Mouse (Mus musculus): ENCODE measurements at regions not wholly inside any gene's neighbourhood (a gene's known extent, or its start where the extent isn't known, plus 50 kb on each side); places are given as distances from the start of the nearest gene placed in this dataset.

GRCm38 (mm10) chr12:32531216-32531615 is 152.7 kb downstream of the Ccdc71l start:
- whole genome bisulfite sequencing = 78% methylated on average over 3 of the region's 3 CpGs
- Histone ChIP-seq H3K4me3 (ENCODE audit: low read length) (no peak overlapping the region), H3K9me3 (replicated peaks; ENCODE audit: control insufficient read depth, low read length) (no peaks in the 10 kb centered on the region), H3K9ac (ENCODE audit: low read length) (no peak overlapping the region), H3K4me1 (ENCODE audit: control insufficient read depth, insufficient read depth, low read length) (no peaks in the 10 kb centered on the region), H3K4me2 (ENCODE audit: low read depth, low read length) (no peak overlapping the region), H3K27ac (ENCODE audit: low read length) (no peak overlapping the region), H3K27me3 (ENCODE audit: control insufficient read depth, insufficient read depth, low read length) (no peaks in the 10 kb centered on the region), H3K36me3 (ENCODE audit: control insufficient read depth, insufficient read depth) (no peaks in the 10 kb centered on the region)
- no peak for ATAC-seq (replicated peaks; ENCODE audit: extremely low read depth, insufficient read depth, low FRiP score)

GRCm38 (mm10) chr12:32533641-32534040 is 155.1 kb downstream of the Ccdc71l start:
- Histone ChIP-seq H3K4me3 (ENCODE audit: low read length) (no peak overlapping the region), H3K4me2 (ENCODE audit: low read depth, low read length) (no peak overlapping the region), H3K36me3 (ENCODE audit: control insufficient read depth, insufficient read depth) (no peaks in the 10 kb centered on the region), H3K4me1 (ENCODE audit: control insufficient read depth, insufficient read depth, low read length) (no peaks in the 10 kb centered on the region), H3K9ac (ENCODE audit: low read length) (no peak overlapping the region), H3K27me3 (ENCODE audit: control insufficient read depth, insufficient read depth, low read length) (no peaks in the 10 kb centered on the region), H3K27ac (ENCODE audit: low read length) (no peak overlapping the region), H3K9me3 (replicated peaks; ENCODE audit: control insufficient read depth, low read length) (no peaks in the 10 kb centered on the region)
- ATAC-seq (replicated peaks; ENCODE audit: extremely low read depth, insufficient read depth, low FRiP score) = no peak; the same call in 1 of the 2 replicates

- no peak overlapping the region for H3K27ac ChIP-seq (ENCODE audit: low read length)
- H3K9me3 ChIP-seq (replicated peaks; ENCODE audit: control insufficient read depth, low read length) = peaks cover 5% of the 10 kb centered on the region; the same call in 1 of the 2 replicates
- no peak overlapping the region for H3K4me2 ChIP-seq (ENCODE audit: low read depth, low read length)
- H3K9ac ChIP-seq (ENCODE audit: low read length) = no peak overlapping the region
- H3K36me3 ChIP-seq (ENCODE audit: control insufficient read depth, insufficient read depth) = no peaks in the 10 kb centered on the region
- no peak overlapping the region for H3K4me3 ChIP-seq (ENCODE audit: low read length)
- no peaks in the 10 kb centered on the region for H3K27me3 ChIP-seq (ENCODE audit: control insufficient read depth, insufficient read depth, low read length)
- no peaks in the 10 kb centered on the region; the same call in 1 of the 2 replicates for H3K4me1 ChIP-seq (ENCODE audit: control insufficient read depth, insufficient read depth, low read length)
- no peak for ATAC-seq (replicated peaks; ENCODE audit: extremely low read depth, insufficient read depth, low FRiP score)
- WGBS = 70% methylated on average over 1 of the region's 1 CpGs
Measured at GRCm38 (mm10) chr12:32545466-32545865, 167.0 kb downstream of the Ccdc71l start.

GRCm38 (mm10) chr12:32546356-32546755 is 167.9 kb downstream of the Ccdc71l start:
- peaks cover 5% of the 10 kb centered on the region; the same call in 1 of the 2 replicates for H3K9me3 ChIP-seq (replicated peaks; ENCODE audit: control insufficient read depth, low read length)
- no peaks in the 10 kb centered on the region for H3K36me3 ChIP-seq (ENCODE audit: control insufficient read depth, insufficient read depth)
- H3K27ac ChIP-seq (ENCODE audit: low read length) = no peak overlapping the region
- ATAC-seq (replicated peaks; ENCODE audit: extremely low read depth, insufficient read depth, low FRiP score) = no peak
- H3K4me2 ChIP-seq (ENCODE audit: low read depth, low read length) = no peak overlapping the region
- no peak overlapping the region for H3K9ac ChIP-seq (ENCODE audit: low read length)
- H3K27me3 ChIP-seq (ENCODE audit: control insufficient read depth, insufficient read depth, low read length) = no peaks in the 10 kb centered on the region
- H3K4me1 ChIP-seq (ENCODE audit: control insufficient read depth, insufficient read depth, low read length) = no peaks in the 10 kb centered on the region; the same call in 1 of the 2 replicates
- no peak overlapping the region for H3K4me3 ChIP-seq (ENCODE audit: low read length)

GRCm38 (mm10) chr12:32553793-32554192 is 175.3 kb downstream of the Ccdc71l start:
- Histone ChIP-seq H3K9me3 (replicated peaks; ENCODE audit: control insufficient read depth, low read length) (peaks cover 2% of the 10 kb centered on the region; the same call in 1 of the 2 replicates), H3K27me3 (ENCODE audit: control insufficient read depth, insufficient read depth, low read length) (no peaks in the 10 kb centered on the region), H3K4me1 (ENCODE audit: control insufficient read depth, insufficient read depth, low read length) (no peaks in the 10 kb centered on the region), H3K4me3 (ENCODE audit: low read length) (no peak overlapping the region), H3K9ac (ENCODE audit: low read length) (no peak overlapping the region), H3K4me2 (ENCODE audit: low read depth, low read length) (no peak overlapping the region), H3K36me3 (ENCODE audit: control insufficient read depth, insufficient read depth) (no peaks in the 10 kb centered on the region), H3K27ac (ENCODE audit: low read length) (no peak overlapping the region)
- ATAC-seq (replicated peaks; ENCODE audit: extremely low read depth, insufficient read depth, low FRiP score) = no peak
- 83% methylated on average over 5 of the region's 5 CpGs for WGBS

GRCm38 (mm10) chr12:32567777-32568176 is 189.3 kb downstream of the Ccdc71l start:
- Histone ChIP-seq H3K9me3 (replicated peaks; ENCODE audit: control insufficient read depth, low read length) (no peaks in the 10 kb centered on the region), H3K4me2 (ENCODE audit: low read depth, low read length) (no peak overlapping the region), H3K36me3 (ENCODE audit: control insufficient read depth, insufficient read depth) (no peaks in the 10 kb centered on the region), H3K9ac (ENCODE audit: low read length) (no peak overlapping the region), H3K27ac (ENCODE audit: low read length) (no peak overlapping the region), H3K4me1 (ENCODE audit: control insufficient read depth, insufficient read depth, low read length) (no peaks in the 10 kb centered on the region), H3K4me3 (ENCODE audit: low read length) (no peak overlapping the region), H3K27me3 (ENCODE audit: control insufficient read depth, insufficient read depth, low read length) (no peaks in the 10 kb centered on the region)
- WGBS = 63% methylated on average over 3 of the region's 3 CpGs
- no peak for ATAC-seq (replicated peaks; ENCODE audit: extremely low read depth, insufficient read depth, low FRiP score)

GRCm38 (mm10) chr12:32581304-32581703 is 202.8 kb downstream of the Ccdc71l start:
- Histone ChIP-seq H3K36me3 (ENCODE audit: control insufficient read depth, insufficient read depth) (no peaks in the 10 kb centered on the region), H3K4me2 (ENCODE audit: low read depth, low read length) (no peak overlapping the region), H3K4me1 (ENCODE audit: control insufficient read depth, insufficient read depth, low read length) (no peaks in the 10 kb centered on the region), H3K27me3 (ENCODE audit: control insufficient read depth, insufficient read depth, low read length) (no peaks in the 10 kb centered on the region), H3K9ac (ENCODE audit: low read length) (no peak overlapping the region), H3K27ac (ENCODE audit: low read length) (no peak overlapping the region), H3K4me3 (ENCODE audit: low read length) (no peak overlapping the region), H3K9me3 (replicated peaks; ENCODE audit: control insufficient read depth, low read length) (no peaks in the 10 kb centered on the region)
- no peak for ATAC-seq (replicated peaks; ENCODE audit: extremely low read depth, insufficient read depth, low FRiP score)
- WGBS = 76% methylated on average over 6 of the region's 6 CpGs

GRCm38 (mm10) chr12:32602131-32602815 is 217.1 kb upstream of the Nampt start:
- Histone ChIP-seq H3K4me3 (ENCODE audit: low read length) (no peak overlapping the region), H3K36me3 (ENCODE audit: control insufficient read depth, insufficient read depth) (no peaks in the 10 kb centered on the region), H3K9me3 (replicated peaks; ENCODE audit: control insufficient read depth, low read length) (no peaks in the 10 kb centered on the region), H3K4me1 (ENCODE audit: control insufficient read depth, insufficient read depth, low read length) (no peaks in the 10 kb centered on the region), H3K27ac (ENCODE audit: low read length) (no peak overlapping the region), H3K4me2 (ENCODE audit: low read depth, low read length) (no peak overlapping the region), H3K27me3 (ENCODE audit: control insufficient read depth, insufficient read depth, low read length) (no peaks in the 10 kb centered on the region), H3K9ac (ENCODE audit: low read length) (no peak overlapping the region)
- 77% methylated on average over 10 of the region's 10 CpGs for WGBS
- ATAC-seq (replicated peaks; ENCODE audit: extremely low read depth, insufficient read depth, low FRiP score) = no peak

GRCm38 (mm10) chr12:32605353-32605752 is 214.0 kb upstream of the Nampt start:
- H3K36me3 ChIP-seq (ENCODE audit: control insufficient read depth, insufficient read depth) = no peaks in the 10 kb centered on the region

More at GRCm38 (mm10) chr12:32605353-32605752, 214.0 kb upstream of the Nampt start:
- H3K27ac ChIP-seq (ENCODE audit: low read length) = no peak overlapping the region
- no peak for ATAC-seq (replicated peaks; ENCODE audit: extremely low read depth, insufficient read depth, low FRiP score)
- H3K4me2 ChIP-seq (ENCODE audit: low read depth, low read length) = no peak overlapping the region
- no peaks in the 10 kb centered on the region for H3K4me1 ChIP-seq (ENCODE audit: control insufficient read depth, insufficient read depth, low read length)
- no peaks in the 10 kb centered on the region for H3K27me3 ChIP-seq (ENCODE audit: control insufficient read depth, insufficient read depth, low read length)
- no peaks in the 10 kb centered on the region for H3K9me3 ChIP-seq (replicated peaks; ENCODE audit: control insufficient read depth, low read length)
- H3K4me3 ChIP-seq (ENCODE audit: low read length) = no peak overlapping the region
- H3K9ac ChIP-seq (ENCODE audit: low read length) = no peak overlapping the region

All from heart, embryonic 16.5 days (tissue).